Mouse (Mus musculus): ENCODE results near the gene Bcl10.
"Not testable (repeated sequence)": the region's sequence is repeated elsewhere in the genome, so short reads cannot be mapped to it uniquely, and the experiment has no call there.

Gene Bcl10

GRCm38 (mm10) chr3:145922019-145922854, at the start of gene Bcl10:
Gene Bcl10, plus strand, starts transcription at chr3:145922804.
- no peak for DNase-seq (ENCODE audit: low read depth, low spot score)

DNA sequence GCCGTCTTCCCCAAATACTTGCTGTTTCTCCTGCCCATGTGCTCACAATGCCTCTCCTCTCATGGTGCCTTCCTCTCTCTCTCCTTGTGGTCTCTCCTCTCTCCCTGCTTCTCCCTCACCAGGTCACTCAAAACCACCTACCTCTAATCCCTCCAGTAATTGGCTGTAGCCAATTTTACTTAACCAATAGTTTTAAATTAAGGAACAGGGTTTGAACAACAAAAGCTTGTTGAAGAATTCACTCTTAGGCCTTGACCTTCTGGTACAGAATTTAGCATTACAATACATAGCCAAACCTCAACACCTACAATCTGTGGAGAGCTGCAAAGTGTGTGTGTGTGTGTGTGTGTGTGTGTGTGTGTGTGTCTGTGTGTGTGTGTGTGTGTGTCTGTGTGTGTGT, 49.3 kb upstream of the Bcl10 start:
- no peak for DNase-seq (ENCODE audit: low read depth, low spot score)

- DNase-seq (ENCODE audit: low read depth, low spot score): no peak
Observed at GRCm38 (mm10) chr3:145874126-145874525, 48.5 kb upstream of the Bcl10 start.

GRCm38 (mm10) chr3:145876120-145876519, 46.5 kb upstream of the Bcl10 start:
- no peak for DNase-seq (ENCODE audit: low read depth, low spot score)

DNA sequence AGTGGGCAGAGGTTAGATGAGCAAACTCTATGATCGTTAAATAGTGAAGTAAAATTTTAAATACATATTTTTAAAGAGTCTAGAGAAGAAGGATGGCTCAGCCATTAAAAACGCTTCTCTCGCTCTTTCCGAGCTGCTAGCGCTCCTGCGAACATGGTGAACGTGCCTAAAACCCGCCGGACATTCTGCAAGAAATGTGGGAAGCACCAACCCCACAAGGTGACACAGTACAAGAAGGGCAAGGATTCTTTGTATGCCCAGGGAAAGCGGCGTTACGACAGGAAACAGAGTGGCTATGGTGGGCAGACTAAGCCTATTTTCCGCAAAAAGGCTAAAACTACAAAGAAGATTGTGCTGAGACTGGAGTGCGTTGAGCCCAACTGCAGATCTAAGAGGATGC, 43.7 kb upstream of the Bcl10 start:
- DNase-seq (ENCODE audit: low read depth, low spot score): not testable (repeated sequence)

- no peak for DNase-seq (ENCODE audit: low read depth, low spot score)
Observed at GRCm38 (mm10) chr3:145880335-145880734, 42.3 kb upstream of the Bcl10 start.

DNA sequence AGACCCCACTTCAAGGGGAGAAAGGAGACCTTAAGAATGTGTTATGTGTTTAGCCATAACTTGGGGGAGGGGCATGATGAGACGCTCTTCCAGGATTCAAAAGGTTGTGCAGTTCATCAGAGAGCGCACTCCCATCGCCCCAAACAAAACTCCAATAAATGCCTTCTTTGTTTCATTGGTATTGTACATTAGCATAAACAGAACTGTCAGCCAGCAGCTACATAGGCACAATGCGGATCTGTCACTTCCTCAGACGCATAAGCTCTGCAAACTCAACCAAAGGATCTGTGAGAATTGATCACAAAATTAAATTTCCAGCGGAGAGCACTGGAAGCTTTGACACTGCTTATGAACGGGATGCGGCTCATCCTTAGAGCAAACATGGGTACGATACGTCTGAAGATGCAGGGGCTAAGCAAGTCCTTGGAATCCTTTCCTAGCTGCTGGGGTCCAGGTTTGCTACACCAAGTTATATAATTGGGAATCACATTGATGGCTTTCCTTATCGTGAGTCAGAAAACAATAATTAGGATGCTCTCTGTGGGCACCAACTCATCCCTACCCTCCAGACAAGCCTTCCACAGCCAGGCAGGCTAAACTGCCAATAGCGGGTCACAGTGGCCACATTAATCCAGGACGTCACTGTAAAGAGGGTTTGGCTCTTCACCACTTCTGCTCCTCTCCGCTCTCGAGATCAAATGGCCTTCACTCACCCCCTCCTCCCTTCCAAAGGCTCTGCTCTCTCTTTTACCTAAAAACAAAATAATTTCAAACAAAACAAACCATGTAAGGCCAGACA, 40.3 kb upstream of the Bcl10 start:
- DNase-seq (ENCODE audit: low read depth, low spot score): no peak

DNA sequence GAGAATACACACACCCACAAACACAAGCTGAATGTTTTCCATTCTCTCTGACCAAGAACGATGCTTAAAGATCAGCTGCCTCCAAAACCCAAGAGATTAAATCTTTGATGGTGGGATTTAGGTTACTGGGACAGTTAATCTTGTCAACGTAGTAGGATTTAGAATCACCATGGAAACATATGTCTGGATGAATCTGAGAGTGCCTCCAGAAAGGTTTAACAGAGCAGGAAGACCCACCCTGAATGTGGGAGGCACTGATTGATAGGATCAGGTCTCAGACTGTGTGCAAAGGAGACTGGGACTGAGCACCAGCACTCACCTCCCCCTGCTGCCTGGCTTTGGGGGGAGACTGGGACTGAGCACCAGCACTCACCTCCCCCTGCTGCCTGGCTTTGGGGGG, 39.4 kb upstream of the Bcl10 start:
- no peak for DNase-seq (ENCODE audit: low read depth, low spot score)

GRCm38 (mm10) chr3:145885376-145885775, 37.2 kb upstream of the Bcl10 start:
- DNase-seq (ENCODE audit: low read depth, low spot score): no peak

GRCm38 (mm10) chr3:145885851-145886464, 36.6 kb upstream of the Bcl10 start:
- no peak for DNase-seq (ENCODE audit: low read depth, low spot score)

DNA sequence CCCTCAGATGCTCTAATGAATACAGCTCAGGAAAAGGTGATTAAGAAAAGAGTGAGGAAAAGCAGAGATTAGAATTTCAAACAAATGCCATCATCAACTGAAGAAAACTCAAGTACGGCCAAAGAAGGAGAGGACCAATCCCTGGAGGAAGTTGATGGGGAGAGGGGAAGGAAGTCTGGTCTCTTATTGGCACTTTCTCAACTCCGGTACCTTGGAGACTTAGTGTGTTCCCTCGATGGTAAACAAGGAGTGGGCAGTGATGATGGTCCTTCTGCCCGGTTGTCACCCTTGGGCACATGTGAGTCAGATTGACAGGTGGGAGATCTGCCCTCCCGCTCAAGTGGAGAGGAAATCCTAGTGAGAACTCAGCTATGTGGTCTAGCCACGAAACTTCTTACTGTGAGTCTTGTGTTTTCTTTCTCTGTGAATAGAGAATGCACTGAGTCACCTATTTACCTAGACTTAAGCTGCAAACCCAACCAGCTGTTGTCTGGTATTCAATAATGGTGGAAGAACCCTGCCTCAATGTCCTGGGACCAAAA, 35.1 kb upstream of the Bcl10 start:
- DNase-seq (ENCODE audit: low read depth, low spot score): no peak

DNA sequence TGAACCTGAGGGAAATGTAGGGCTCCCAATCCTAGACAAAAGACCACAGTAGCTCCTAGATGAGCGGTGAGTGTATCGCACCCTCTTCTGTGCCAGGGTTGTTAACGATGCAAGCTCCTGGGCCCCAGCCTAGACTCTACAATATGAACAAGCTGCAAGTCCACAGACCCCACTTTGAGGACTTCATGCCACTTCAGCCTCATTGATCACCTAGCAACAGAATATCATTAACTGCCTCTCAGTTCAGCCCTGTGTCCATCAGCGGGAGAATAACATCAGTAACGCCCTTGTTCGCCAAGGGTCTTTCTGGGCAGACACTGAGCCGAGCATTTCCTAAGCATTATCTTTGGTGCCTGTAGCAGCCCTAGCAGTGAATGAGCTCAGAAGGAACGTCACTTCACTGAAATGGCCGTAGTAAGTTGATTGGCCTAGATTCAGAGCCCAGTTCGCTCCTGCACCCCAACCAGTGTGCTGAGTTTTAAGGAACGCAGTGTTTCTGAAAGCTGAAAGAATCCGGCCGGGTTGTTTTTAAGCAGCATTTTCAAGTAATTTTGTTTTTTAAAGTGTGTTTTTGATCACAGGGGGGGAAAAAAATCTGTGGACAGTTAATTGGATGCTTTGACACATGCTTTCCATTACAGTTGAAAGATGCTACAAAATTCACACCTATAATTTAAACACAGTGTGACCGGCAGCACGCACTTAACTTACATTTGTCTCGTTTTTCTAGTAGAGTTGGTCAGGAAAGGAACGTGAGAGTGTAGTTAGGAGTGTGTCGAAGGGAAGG, 32.1 kb upstream of the Bcl10 start:
- DNase-seq (ENCODE audit: low read depth, low spot score): peak; percentile 16

GRCm38 (mm10) chr3:145892451-145892850, 30.2 kb upstream of the Bcl10 start:
- no peak for DNase-seq (ENCODE audit: low read depth, low spot score)

DNA sequence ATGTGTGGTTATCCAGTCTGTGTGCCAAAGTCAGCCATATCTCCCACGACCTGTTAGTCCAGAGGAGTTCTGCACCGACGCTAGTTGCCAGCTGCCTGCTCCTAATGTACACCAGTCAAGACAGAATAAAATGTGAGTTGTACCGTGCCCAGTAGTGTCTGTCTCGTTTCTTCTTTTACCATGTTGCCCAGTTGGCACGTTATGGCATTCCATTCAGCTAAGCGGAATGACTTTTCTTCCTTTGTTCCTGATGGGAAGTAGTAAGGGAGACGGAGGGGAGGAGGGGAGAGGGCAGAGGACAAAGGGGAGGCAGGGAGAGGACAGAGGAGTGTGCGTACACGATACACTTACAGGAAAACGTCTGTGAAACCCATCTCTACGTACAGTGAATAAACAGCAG, 28.5 kb upstream of the Bcl10 start:
- DNase-seq (ENCODE audit: low read depth, low spot score): no peak

- DNase-seq (ENCODE audit: low read depth, low spot score): no peak
Observed at GRCm38 (mm10) chr3:145897749-145898148, 24.9 kb upstream of the Bcl10 start.

DNA sequence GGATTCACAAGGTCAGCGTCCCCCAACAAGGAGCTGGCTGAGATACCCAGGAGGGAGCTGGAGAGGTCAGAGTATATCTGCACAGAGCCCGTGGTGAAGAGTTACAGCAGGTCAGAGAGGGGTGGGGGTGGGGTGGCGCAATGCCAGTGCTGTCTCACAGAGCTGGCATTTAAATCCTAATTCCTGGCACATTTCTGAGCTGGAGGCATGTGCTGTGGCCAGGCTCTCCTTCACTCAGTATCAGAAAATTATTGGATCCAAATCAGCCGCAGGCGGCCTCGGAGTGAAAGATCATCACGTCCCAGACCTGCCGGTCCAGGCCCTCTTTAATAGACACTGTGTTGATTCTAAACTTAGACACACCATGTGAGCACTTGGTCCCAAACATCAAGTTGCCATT, 22.8 kb upstream of the Bcl10 start:
- no peak for DNase-seq (ENCODE audit: low read depth, low spot score)

- DNase-seq (ENCODE audit: low read depth, low spot score): no peak
Observed at GRCm38 (mm10) chr3:145903530-145903929, 19.1 kb upstream of the Bcl10 start.

DNA sequence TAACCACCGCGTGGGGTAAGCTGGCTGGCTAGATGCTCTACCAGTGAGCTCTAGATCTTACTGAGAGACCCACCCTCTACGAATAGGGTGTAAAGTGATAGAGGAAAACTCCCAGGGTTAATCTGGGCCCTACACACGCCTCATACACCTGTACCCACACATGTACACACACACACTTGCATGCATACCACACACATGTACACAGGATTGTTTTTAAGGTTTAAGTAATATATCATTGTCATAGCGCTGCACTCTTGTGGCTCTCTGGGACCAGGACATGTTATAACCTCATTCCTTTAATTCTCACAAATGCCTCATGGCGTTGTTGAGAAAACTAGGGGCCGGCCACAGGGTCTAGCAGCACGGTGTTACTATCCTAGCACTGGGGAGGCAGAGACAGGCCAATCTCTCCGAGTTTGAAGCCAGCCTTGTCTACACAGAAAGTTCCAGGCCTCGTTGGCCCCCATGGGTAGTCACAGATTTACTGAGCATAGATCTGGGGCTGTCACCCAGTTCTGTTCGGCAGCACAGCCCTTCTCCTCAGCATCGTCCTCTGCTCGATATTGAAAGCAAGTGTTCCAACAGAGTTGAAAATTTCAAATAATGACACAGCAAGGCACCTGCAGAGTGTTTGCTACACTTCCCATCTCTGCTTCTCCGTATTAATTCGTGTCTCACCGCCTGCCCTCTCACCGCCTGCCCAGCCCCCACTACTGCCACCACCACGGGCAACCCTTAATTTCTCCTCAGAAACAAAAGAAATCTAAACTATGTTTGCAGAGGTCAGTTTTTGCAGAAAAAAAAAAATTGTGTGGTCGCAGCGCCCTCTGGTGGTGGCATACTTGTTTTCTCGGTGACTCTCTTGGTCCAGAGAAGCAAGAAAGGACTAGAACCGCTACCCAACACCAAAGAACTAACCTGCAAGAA, 17.5 kb upstream of the Bcl10 start:
- peak; percentile 51 for DNase-seq (ENCODE audit: low read depth, low spot score)

DNA sequence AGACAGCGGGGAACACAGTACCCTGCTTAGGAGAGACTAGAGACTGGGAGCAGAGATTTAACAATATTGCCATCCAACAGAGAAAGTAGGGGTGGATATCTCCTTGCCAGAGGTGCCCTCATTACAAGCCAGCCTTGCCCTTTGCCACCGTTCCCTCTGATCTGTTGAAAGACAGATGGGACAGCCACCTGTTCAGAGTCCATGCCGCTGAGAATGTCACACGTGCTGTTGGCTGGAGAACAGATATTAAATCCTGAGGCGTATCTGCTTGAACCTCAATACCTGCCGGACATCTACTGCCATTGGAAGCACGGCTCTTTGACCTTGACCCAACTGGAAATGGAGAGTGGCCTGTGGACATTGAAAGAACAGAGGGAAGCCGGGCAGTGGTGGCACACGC, 16.0 kb upstream of the Bcl10 start:
- DNase-seq (ENCODE audit: low read depth, low spot score): no peak

DNA sequence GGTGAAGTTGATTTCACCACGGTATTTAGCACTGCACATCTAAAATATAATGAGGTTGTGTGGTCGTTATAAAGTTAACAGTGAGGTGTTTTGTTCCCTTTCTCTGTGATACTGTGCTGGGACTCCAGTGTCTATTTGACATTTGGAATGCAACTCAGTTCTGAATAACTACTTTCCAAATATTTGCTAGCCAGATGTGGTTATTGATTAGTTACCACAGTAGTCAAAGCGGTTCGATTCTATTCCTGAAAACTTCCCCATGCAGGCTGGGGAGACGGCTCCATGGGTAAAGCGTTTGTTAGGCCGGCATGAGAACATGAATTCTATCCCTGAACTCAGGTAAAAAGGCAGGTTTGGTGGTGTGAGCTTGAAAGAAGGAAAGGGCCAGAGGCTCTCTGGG, 10.1 kb upstream of the Bcl10 start:
- no peak for DNase-seq (ENCODE audit: low read depth, low spot score)

Data from embryo, embryonic 11.5 days (tissue).